Mouse (Mus musculus) right cerebral cortex, postnatal 25 days (tissue): Measurements from ENCODE around the gene Msto1.
"Not testable (repeated sequence)": the region's sequence is repeated elsewhere in the genome, so short reads cannot be mapped to it uniquely, and the experiment has no call there.

ENCODE experiments used
- DNase-seq: peaks from one replicate; pipeline ENCODE4 v3.0.0; 2022

Gene Msto1

GRCm38 (mm10) chr3:88904803-88905202 is 9.0 kb downstream of the Msto1 start:
- DNase-seq = no peak

DNA sequence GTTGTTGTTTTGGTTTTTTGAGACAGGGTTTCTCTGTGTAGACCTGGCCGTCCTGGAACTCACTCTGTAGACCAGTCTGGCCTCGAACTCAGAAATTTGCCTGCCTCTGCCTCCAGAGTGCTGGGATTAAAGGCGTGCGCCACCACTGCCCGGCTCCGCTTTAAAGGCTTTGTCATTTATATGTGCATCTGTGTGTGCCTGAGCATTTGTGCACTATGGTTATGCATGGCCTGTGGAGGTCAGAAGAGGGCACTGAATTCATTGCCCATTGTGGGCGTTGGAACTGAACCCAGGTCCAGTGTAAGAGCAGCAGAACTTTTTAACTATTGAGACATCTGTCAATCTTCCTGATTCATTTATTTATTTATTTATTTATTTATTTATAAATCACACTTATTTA is 20.8 kb downstream of the Msto1 start:
- not testable (repeated sequence) for DNase-seq

DNA sequence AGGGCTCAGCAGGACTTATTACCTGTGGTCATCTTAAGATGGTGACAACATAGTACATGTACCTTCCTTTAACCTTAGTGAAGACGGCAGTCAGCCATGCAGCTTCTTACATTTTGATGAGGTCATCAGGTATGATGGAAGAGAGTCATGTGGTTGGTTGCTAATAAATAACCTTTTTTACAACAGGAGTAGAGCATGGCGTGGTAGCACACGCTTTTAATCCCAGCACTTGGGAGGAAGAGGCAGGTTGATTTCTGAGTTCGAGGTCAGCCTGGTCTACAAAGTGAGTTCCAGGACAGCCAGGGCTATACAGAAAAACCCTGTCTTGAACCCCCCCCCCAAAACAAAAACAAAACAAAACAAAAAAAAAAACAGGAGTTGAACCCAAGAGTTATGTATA is 31.3 kb downstream of the Msto1 start:
- not testable (repeated sequence) for DNase-seq

- DNase-seq = not testable (repeated sequence)
Measured at GRCm38 (mm10) chr3:88868449-88868848, 45.4 kb downstream of the Msto1 start.

GRCm38 (mm10) chr3:88867177-88867576 is 46.6 kb downstream of the Msto1 start:
- not testable (repeated sequence) for DNase-seq

DNA sequence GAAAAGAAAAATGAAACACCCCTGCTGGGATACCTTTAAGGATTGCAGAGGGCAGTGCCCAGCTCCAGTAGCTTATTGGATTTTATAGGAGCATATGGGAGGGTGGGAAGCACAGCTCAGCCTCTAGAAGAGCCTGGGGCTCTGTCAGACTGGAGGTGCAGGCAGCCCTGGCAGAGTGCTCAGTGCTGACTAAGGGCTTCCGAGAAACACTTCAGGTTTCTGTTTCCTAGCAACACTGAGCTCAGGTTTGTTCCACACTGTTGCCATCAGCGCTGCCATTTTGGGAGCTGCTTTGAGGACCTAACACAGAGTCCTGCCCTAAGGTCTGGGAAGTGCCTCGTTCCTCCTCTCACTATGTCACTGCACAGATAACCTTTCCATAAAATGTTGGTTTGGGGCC is 47.1 kb downstream of the Msto1 start:
- DNase-seq = not testable (repeated sequence)

- no peak for DNase-seq
Measured at GRCm38 (mm10) chr3:88862129-88862528, 51.7 kb downstream of the Msto1 start.

DNA sequence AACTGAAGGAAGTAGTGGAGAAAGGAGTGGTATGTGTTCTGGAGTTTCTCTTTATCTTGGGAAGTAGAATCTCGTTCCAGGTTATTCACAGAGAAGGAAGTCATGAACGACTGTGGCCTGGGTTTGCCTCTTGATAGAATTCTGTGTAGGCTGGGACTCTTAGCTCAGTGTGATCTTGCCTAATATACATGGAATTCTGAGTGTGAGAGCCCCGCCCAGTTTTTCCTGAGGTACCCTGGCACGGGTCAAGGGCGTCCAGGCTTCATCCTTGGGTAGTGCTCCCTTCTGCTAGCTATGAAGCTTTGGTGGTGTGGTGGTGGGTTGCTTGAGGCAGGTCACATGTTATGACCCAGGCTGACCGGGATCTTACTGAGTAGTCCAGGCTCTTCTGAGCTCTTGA is 58.0 kb downstream of the Msto1 start:
- no peak for DNase-seq
